Mouse (Mus musculus) heart, embryonic 16.5 days (tissue): ENCODE measurements around the gene Gm3317. TPM values are rescaled to one million over a fixed set of nuclear protein-coding genes. Genes with fewer than 3 reads are reported as not detected.
"Not testable (repeated sequence)": the region's sequence is repeated elsewhere in the genome, so short reads cannot be mapped to it uniquely, and the experiment has no call there.

Experiments
- ATAC-seq: fragments of 200-750 bp; cut with Nextera tagmentation; replicated peaks from 2 replicates; pipeline ENCODE4 v1.8.0; 2017; ENCODE audit warnings: moderate number of reproducible peaks; ENCODE audit not compliant: insufficient read depth, low FRiP score; ENCODE audit errors: extremely low read depth
- H3K27ac ChIP-seq: fragments of 300-500 bp; sonication (generic); 2 replicates; pipeline ENCODE4 v1.5.1; 2014; ENCODE audit warnings: mild to moderate bottlenecking, low read length, control low read depth, moderate library complexity
- H3K27me3 ChIP-seq: fragments of 300-500 bp; sonication (generic); 2 replicates; pipeline ENCODE4 v1.6.1; 2014; ENCODE audit warnings: low read length, mixed read lengths; ENCODE audit not compliant: control insufficient read depth, insufficient read depth
- H3K36me3 ChIP-seq: fragments of 300-500 bp; sonication (generic); 2 replicates; pipeline ENCODE4 v1.6.1; 2014; ENCODE audit not compliant: control insufficient read depth, insufficient read depth
- H3K4me1 ChIP-seq: fragments of 300-500 bp; sonication (generic); 2 replicates; pipeline ENCODE4 v1.6.1; 2014; ENCODE audit warnings: low read length, mixed read lengths; ENCODE audit not compliant: control insufficient read depth, insufficient read depth
- H3K4me2 ChIP-seq: fragments of 300-500 bp; sonication (generic); 2 replicates; pipeline ENCODE4 v1.6.1; 2014; ENCODE audit warnings: low read depth, mild to moderate bottlenecking, control low read depth, low read length
- H3K4me3 ChIP-seq: fragments of 300-500 bp; sonication (generic); 2 replicates; pipeline ENCODE4 v1.5.1; 2014; ENCODE audit warnings: mild to moderate bottlenecking, control low read depth, low read length
- H3K9ac ChIP-seq: fragments of 300-500 bp; sonication (generic); 2 replicates; pipeline ENCODE4 v1.6.1; 2014; ENCODE audit warnings: low read length, control low read depth
- H3K9me3 ChIP-seq: fragments of 300-500 bp; sonication (generic); replicated peaks from 2 replicates; pipeline ENCODE4 v1.6.1; 2016; ENCODE audit warnings: low read length; ENCODE audit not compliant: control insufficient read depth
- WGBS: fragments of 180-500 bp; shearing (Covaris S2); extraction: QIAGEN DNeasy Blood & Tissue Kit; methylation state at CpG from one replicate; pipeline ENCODE4 v1.1.7; 2014; 5-methylcytosine and 5-hydroxymethylcytosine counted together
- polyA plus RNA-seq: library from polyadenylated mRNA; unstranded; fragments of >200 nt; fragmentation: Nextera tagmentation; extraction: Ambion mirVana; gene quantifications from 2 replicates; pipeline ENCODE4 v1.2.1, GENCODE M21; 2015

The Gm3317 gene
- polyA plus RNA-seq: not detected in 2 replicates

GRCm38 (mm10) chr14:5164235-5164634, at the start of gene Gm3317:
Gene Gm3317, plus strand, starts transcription at chr14:5164535.
- WGBS: no CpG with 5 or more reads among the region's 1 CpGs

GRCm38 (mm10) chr14:5131219-5131618, 33.1 kb upstream of the Gm3317 start, which contains the start of gene Gm8279:
Gene Gm8279, plus strand, starts transcription at chr14:5131519.
- not testable (repeated sequence) for H3K4me1 ChIP-seq, H3K4me2 ChIP-seq, H3K36me3 ChIP-seq, H3K27ac ChIP-seq, ATAC-seq, H3K4me3 ChIP-seq, H3K9me3 ChIP-seq, H3K27me3 ChIP-seq, H3K9ac ChIP-seq
- 82% methylated on average over 2 of the region's 2 CpGs for WGBS

More at GRCm38 (mm10) chr14:5164235-5164634, at the start of gene Gm3317:
- ATAC-seq, H3K9me3 ChIP-seq, H3K9ac ChIP-seq, H3K27ac ChIP-seq, H3K36me3 ChIP-seq, H3K4me1 ChIP-seq, H3K4me3 ChIP-seq, H3K4me2 ChIP-seq, H3K27me3 ChIP-seq: not testable (repeated sequence)

GRCm38 (mm10) chr14:5185493-5185892, 21.2 kb downstream of the Gm3317 start, which contains the start of gene Gm8271:
Gene Gm8271, plus strand, starts transcription at chr14:5185793.
- no CpG with 5 or more reads among the region's 3 CpGs for WGBS
- not testable (repeated sequence) for H3K4me3 ChIP-seq, H3K36me3 ChIP-seq, H3K9me3 ChIP-seq, H3K4me2 ChIP-seq, H3K9ac ChIP-seq, H3K4me1 ChIP-seq, H3K27me3 ChIP-seq, H3K27ac ChIP-seq, ATAC-seq

Other genes starting within 250 kb of the Gm3317 start
- gene Gm8297, start 180.6 kb upstream of the Gm3317 start, polyA plus RNA-seq: not detected in 2 replicates
- gene Gm3298, start 148.6 kb upstream of the Gm3317 start, polyA plus RNA-seq: not detected in 2 replicates
- 0.08 TPM in 1 of 2 replicates, not detected in the other for gene 4930555G01Rik, start 113.9 kb upstream of the Gm3317 start, polyA plus RNA-seq
- gene Gm8281, start 93.5 kb upstream of the Gm3317 start, polyA plus RNA-seq: 1.0 and 1.6 TPM in 2 replicates
- not detected in 2 replicates for gene Gm8279, start 33.0 kb upstream of the Gm3317 start, polyA plus RNA-seq
- gene Gm8271, start 21.3 kb downstream of the Gm3317 start, polyA plus RNA-seq: not detected in 2 replicates
- gene Gm3526, start 96.0 kb downstream of the Gm3317 start, polyA plus RNA-seq: 0.12 TPM in 1 of 2 replicates, not detected in the other
- not detected in 2 replicates for gene Gm3542, start 170.4 kb downstream of the Gm3317 start, polyA plus RNA-seq
- not detected in 2 replicates for gene Gm3500, start 224.5 kb downstream of the Gm3317 start, polyA plus RNA-seq